Mouse (Mus musculus): ENCODE data around the gene Fam213a. TPM values are rescaled to one million over a fixed set of nuclear protein-coding genes. Genes with fewer than 3 reads are reported as not detected.
A peak's percentile ranks its signal among the peaks of the same experiment; 100 is the strongest.

Gene Fam213a
- polyA plus RNA-seq, 1 experiment from 2014 or later, result 65.8 TPM

- no peak overlapping the region for H3K9ac ChIP-seq (ENCODE audit: low read depth, low read length)
- H3K4me2 ChIP-seq (replicated peaks; ENCODE audit: low read depth, low read length), result no peak overlapping the region
- H3K4me1 ChIP-seq (replicated peaks; ENCODE audit: control insufficient read depth, insufficient read depth, low read length), result no peaks in the 10 kb centered on the region
- WGBS, result 79% methylated on average over 3 of the region's 3 CpGs
- no peak overlapping the region for H3K27ac ChIP-seq (ENCODE audit: low read depth, low read length)
- no peak for ATAC-seq (ENCODE audit: low FRiP score)
- H3K36me3 ChIP-seq (ENCODE audit: control insufficient read depth, insufficient read depth, low read length), result no peaks in the 10 kb centered on the region
- H3K9me3 ChIP-seq (ENCODE audit: control insufficient read depth, low read length), result no peaks in the 10 kb centered on the region
- H3K4me3 ChIP-seq (ENCODE audit: low read depth, low read length), result no peak overlapping the region
- no peak for DNase-seq (ENCODE audit: low spot score)
- no peaks in the 10 kb centered on the region for H3K27me3 ChIP-seq (ENCODE audit: control insufficient read depth, insufficient read depth, low read length)
Measured at GRCm38 (mm10) chr14:40996171-40996570, 17.4 kb downstream of the Fam213a start.

GRCm38 (mm10) chr14:40992464-40992863, 21.1 kb downstream of the Fam213a start:
- Histone ChIP-seq H3K27ac (ENCODE audit: low read depth, low read length) (no peak overlapping the region), H3K27me3 (ENCODE audit: control insufficient read depth, insufficient read depth, low read length) (no peaks in the 10 kb centered on the region), H3K9me3 (ENCODE audit: control insufficient read depth, low read length) (no peaks in the 10 kb centered on the region), H3K36me3 (ENCODE audit: control insufficient read depth, insufficient read depth, low read length) (no peaks in the 10 kb centered on the region), H3K4me3 (ENCODE audit: low read depth, low read length) (no peak overlapping the region), H3K9ac (ENCODE audit: low read depth, low read length) (no peak overlapping the region), H3K4me1 (replicated peaks; ENCODE audit: control insufficient read depth, insufficient read depth, low read length) (no peaks in the 10 kb centered on the region), H3K4me2 (replicated peaks; ENCODE audit: low read depth, low read length) (no peak overlapping the region)
- ATAC-seq (ENCODE audit: low FRiP score) (no peak), DNase-seq (ENCODE audit: low spot score) (no peak)
- 88% methylated on average over 6 of the region's 6 CpGs for WGBS

- Histone ChIP-seq H3K4me1 (replicated peaks; ENCODE audit: control insufficient read depth, insufficient read depth, low read length) (no peaks in the 10 kb centered on the region), H3K9ac (ENCODE audit: low read depth, low read length) (no peak overlapping the region), H3K27ac (ENCODE audit: low read depth, low read length) (no peak overlapping the region), H3K36me3 (ENCODE audit: control insufficient read depth, insufficient read depth, low read length) (no peaks in the 10 kb centered on the region), H3K9me3 (ENCODE audit: control insufficient read depth, low read length) (no peaks in the 10 kb centered on the region), H3K27me3 (ENCODE audit: control insufficient read depth, insufficient read depth, low read length) (no peaks in the 10 kb centered on the region), H3K4me3 (ENCODE audit: low read depth, low read length) (no peak overlapping the region), H3K4me2 (replicated peaks; ENCODE audit: low read depth, low read length) (no peak overlapping the region)
- no peak for ATAC-seq (ENCODE audit: low FRiP score)
- 88% methylated on average over 5 of the region's 5 CpGs for WGBS
- no peak for DNase-seq (ENCODE audit: low spot score)
Measured at GRCm38 (mm10) chr14:40988780-40989179, 24.8 kb downstream of the Fam213a start.

GRCm38 (mm10) chr14:40987184-40987583, 26.4 kb downstream of the Fam213a start:
- WGBS, result 89% methylated on average over 2 of the region's 2 CpGs
- no peak overlapping the region for H3K4me3 ChIP-seq (ENCODE audit: low read depth, low read length)
- no peak overlapping the region for H3K9ac ChIP-seq (ENCODE audit: low read depth, low read length)
- no peak overlapping the region for H3K4me2 ChIP-seq (replicated peaks; ENCODE audit: low read depth, low read length)
- DNase-seq (ENCODE audit: low spot score), result no peak
- H3K27ac ChIP-seq (ENCODE audit: low read depth, low read length), result no peak overlapping the region
- H3K36me3 ChIP-seq (ENCODE audit: control insufficient read depth, insufficient read depth, low read length), result no peaks in the 10 kb centered on the region
- ATAC-seq (ENCODE audit: low FRiP score), result no peak
- H3K4me1 ChIP-seq (replicated peaks; ENCODE audit: control insufficient read depth, insufficient read depth, low read length), result no peaks in the 10 kb centered on the region
- H3K27me3 ChIP-seq (ENCODE audit: control insufficient read depth, insufficient read depth, low read length), result no peaks in the 10 kb centered on the region
- no peaks in the 10 kb centered on the region for H3K9me3 ChIP-seq (ENCODE audit: control insufficient read depth, low read length)

- Histone ChIP-seq H3K4me2 (replicated peaks; ENCODE audit: low read depth, low read length) (no peak overlapping the region), H3K4me3 (ENCODE audit: low read depth, low read length) (no peak overlapping the region), H3K36me3 (ENCODE audit: control insufficient read depth, insufficient read depth, low read length) (no peaks in the 10 kb centered on the region), H3K27ac (ENCODE audit: low read depth, low read length) (no peak overlapping the region), H3K4me1 (replicated peaks; ENCODE audit: control insufficient read depth, insufficient read depth, low read length) (no peaks in the 10 kb centered on the region), H3K9me3 (ENCODE audit: control insufficient read depth, low read length) (no peaks in the 10 kb centered on the region), H3K27me3 (ENCODE audit: control insufficient read depth, insufficient read depth, low read length) (no peaks in the 10 kb centered on the region), H3K9ac (ENCODE audit: low read depth, low read length) (no peak overlapping the region)
- DNase-seq (ENCODE audit: low spot score) (no peak), ATAC-seq (ENCODE audit: low FRiP score) (no peak)
- 89% methylated on average over 4 of the region's 4 CpGs for WGBS
Measured at GRCm38 (mm10) chr14:40985635-40986034, 28.0 kb downstream of the Fam213a start.

- Histone ChIP-seq H3K27ac (ENCODE audit: low read depth, low read length) (no peak overlapping the region), H3K4me1 (replicated peaks; ENCODE audit: control insufficient read depth, insufficient read depth, low read length) (no peaks in the 10 kb centered on the region), H3K27me3 (ENCODE audit: control insufficient read depth, insufficient read depth, low read length) (no peaks in the 10 kb centered on the region), H3K36me3 (ENCODE audit: control insufficient read depth, insufficient read depth, low read length) (no peaks in the 10 kb centered on the region), H3K9me3 (ENCODE audit: control insufficient read depth, low read length) (no peaks in the 10 kb centered on the region), H3K4me3 (ENCODE audit: low read depth, low read length) (no peak overlapping the region), H3K9ac (ENCODE audit: low read depth, low read length) (no peak overlapping the region), H3K4me2 (replicated peaks; ENCODE audit: low read depth, low read length) (no peak overlapping the region)
- ATAC-seq (ENCODE audit: low FRiP score) (no peak), DNase-seq (ENCODE audit: low spot score) (no peak)
- WGBS, result 57% methylated on average over 1 of the region's 1 CpGs
Measured at GRCm38 (mm10) chr14:40979723-40980122, 33.9 kb downstream of the Fam213a start.

- no peak overlapping the region for H3K4me2 ChIP-seq (replicated peaks; ENCODE audit: low read depth, low read length)
- WGBS, result 49% methylated on average over 4 of the region's 4 CpGs
- H3K9ac ChIP-seq (ENCODE audit: low read depth, low read length), result no peak overlapping the region
- no peaks in the 10 kb centered on the region for H3K36me3 ChIP-seq (ENCODE audit: control insufficient read depth, insufficient read depth, low read length)
- H3K27me3 ChIP-seq (ENCODE audit: control insufficient read depth, insufficient read depth, low read length), result no peaks in the 10 kb centered on the region
- DNase-seq (ENCODE audit: low spot score) (peak; percentile 56), ATAC-seq (ENCODE audit: low FRiP score) (peak; percentile 82)
- no peak overlapping the region for H3K27ac ChIP-seq (ENCODE audit: low read depth, low read length)
- H3K4me3 ChIP-seq (ENCODE audit: low read depth, low read length), result no peak overlapping the region
- no peaks in the 10 kb centered on the region for H3K9me3 ChIP-seq (ENCODE audit: control insufficient read depth, low read length)
- H3K4me1 ChIP-seq (replicated peaks; ENCODE audit: control insufficient read depth, insufficient read depth, low read length), result no peaks in the 10 kb centered on the region
Measured at GRCm38 (mm10) chr14:40979002-40979401, 34.6 kb downstream of the Fam213a start.

GRCm38 (mm10) chr14:40975127-40975721, 38.4 kb downstream of the Fam213a start:
- 73% methylated on average over 6 of the region's 6 CpGs for WGBS

GRCm38 (mm10) chr14:40968051-40968450, 45.5 kb downstream of the Fam213a start:
- no peak for ATAC-seq (ENCODE audit: low FRiP score)
- 79% methylated on average over 2 of the region's 2 CpGs for WGBS
- H3K36me3 ChIP-seq (ENCODE audit: control insufficient read depth, insufficient read depth, low read length), result no peaks in the 10 kb centered on the region
- H3K4me2 ChIP-seq (replicated peaks; ENCODE audit: low read depth, low read length), result peak overlapping the region; percentile 41; the same call in 1 of the 2 replicates
- no peaks in the 10 kb centered on the region for H3K27me3 ChIP-seq (ENCODE audit: control insufficient read depth, insufficient read depth, low read length)
- no peak for DNase-seq (ENCODE audit: low spot score)
- H3K9ac ChIP-seq (ENCODE audit: low read depth, low read length), result no peak overlapping the region
- 0 out of 2 replicates have a peak overlapping the region, but pooled peaks have one; percentile 89 for H3K4me3 ChIP-seq (ENCODE audit: low read depth, low read length)
- H3K4me1 ChIP-seq (replicated peaks; ENCODE audit: control insufficient read depth, insufficient read depth, low read length), result peaks cover 5% of the 10 kb centered on the region
- H3K9me3 ChIP-seq (ENCODE audit: control insufficient read depth, low read length), result no peaks in the 10 kb centered on the region
- H3K27ac ChIP-seq (ENCODE audit: low read depth, low read length), result no peak overlapping the region

More at GRCm38 (mm10) chr14:40975127-40975721, 38.4 kb downstream of the Fam213a start:
- peak; percentile 77 for ATAC-seq (ENCODE audit: low FRiP score)
- Histone ChIP-seq H3K4me1 (replicated peaks; ENCODE audit: control insufficient read depth, insufficient read depth, low read length) (no peaks in the 10 kb centered on the region), H3K36me3 (ENCODE audit: control insufficient read depth, insufficient read depth, low read length) (no peaks in the 10 kb centered on the region), H3K9ac (ENCODE audit: low read depth, low read length) (no peak overlapping the region), H3K9me3 (ENCODE audit: control insufficient read depth, low read length) (no peaks in the 10 kb centered on the region), H3K27me3 (ENCODE audit: control insufficient read depth, insufficient read depth, low read length) (no peaks in the 10 kb centered on the region), H3K4me3 (ENCODE audit: low read depth, low read length) (no peak overlapping the region), H3K27ac (ENCODE audit: low read depth, low read length) (no peak overlapping the region), H3K4me2 (replicated peaks; ENCODE audit: low read depth, low read length) (no peak overlapping the region)
- peak; percentile 82 for DNase-seq (ENCODE audit: low spot score)

Data from hindbrain, embryonic 11.5 days (tissue).